Mouse (Mus musculus): ENCODE measurements around the gene Tsc22d2.

- TF ChIP-seq MAFK (IDR thresholded peaks at IDR 0.05; ENCODE audit: insufficient read depth, low read depth, low read length) (no peak), CHD2 (IDR thresholded peaks at IDR 0.05; ENCODE audit: low read depth, low read length) (no peak), ZNF384 (IDR thresholded peaks at IDR 0.05; ENCODE audit: low read depth, low read length) (no peak), HCFC1 (IDR thresholded peaks at IDR 0.05; ENCODE audit: borderline replicate concordance, insufficient read depth, low read length) (no peak)
Observed at GRCm38 (mm10) chr3:58455255-58455654, 40.7 kb downstream of the Tsc22d2 start.
